Mouse (Mus musculus) liver, embryonic 11.5 days (tissue): ENCODE results near the gene Usmg5. TPM values are rescaled to one million over a fixed set of nuclear protein-coding genes. Genes with fewer than 3 reads are reported as not detected.

ENCODE experiments used
- ATAC-seq: fragments of 200-750 bp; cut with Nextera tagmentation; replicated peaks from 2 replicates; pipeline ENCODE4 v1.8.0; 2017; ENCODE audit warnings: moderate number of reproducible peaks, mild to moderate bottlenecking, moderate TSS enrichment, moderate library complexity; ENCODE audit not compliant: low FRiP score
- DNase-seq: peaks from one replicate; pipeline ENCODE4 v3.0.0-alpha.2; 2017; ENCODE audit warnings: low spot score
- H3K27ac ChIP-seq: fragments of 300-500 bp; sonication (generic); 2 replicates; pipeline ENCODE4 v1.5.1; 2014; ENCODE audit warnings: mild to moderate bottlenecking, low read depth, low read length, control low read depth
- H3K27me3 ChIP-seq: fragments of 300-500 bp; sonication (generic); replicated peaks from 2 replicates; pipeline ENCODE4 v1.6.1; 2014; ENCODE audit warnings: low read length, mixed read lengths; ENCODE audit not compliant: control insufficient read depth, insufficient read depth
- H3K36me3 ChIP-seq: fragments of 300-500 bp; sonication (generic); 2 replicates; pipeline ENCODE4 v1.6.1; 2014; ENCODE audit warnings: mild to moderate bottlenecking, low read length, moderate library complexity, mixed read lengths; ENCODE audit not compliant: control insufficient read depth, insufficient read depth
- H3K4me1 ChIP-seq: fragments of 300-500 bp; sonication (generic); replicated peaks from 2 replicates; pipeline ENCODE4 v1.6.1; 2014; ENCODE audit warnings: low read length, mixed read lengths; ENCODE audit not compliant: control insufficient read depth, insufficient read depth
- H3K4me2 ChIP-seq: fragments of 300-500 bp; sonication (generic); 2 replicates; pipeline ENCODE4 v1.6.1; 2014; ENCODE audit warnings: mild to moderate bottlenecking, control low read depth, moderate library complexity
- H3K4me3 ChIP-seq: fragments of 300-500 bp; sonication (generic); 2 replicates; pipeline ENCODE4 v1.5.1; 2014; ENCODE audit warnings: low read depth, low read length, control low read depth
- H3K9ac ChIP-seq: fragments of 300-500 bp; sonication (generic); 2 replicates; pipeline ENCODE4 v1.6.1; 2014; ENCODE audit warnings: low read depth, low read length, control low read depth
- H3K9me3 ChIP-seq: fragments of 300-500 bp; sonication (generic); 2 replicates; pipeline ENCODE4 v1.6.1; 2016; ENCODE audit warnings: low read length, inconsistent platforms, mixed read lengths; ENCODE audit not compliant: control insufficient read depth
- WGBS: fragments of 180-500 bp; shearing (Covaris S2); extraction: QIAGEN DNeasy Blood & Tissue Kit; methylation state at CpG from one replicate; pipeline ENCODE4 v1.1.7; 2014; 5-methylcytosine and 5-hydroxymethylcytosine counted together
- polyA plus RNA-seq: library from polyadenylated mRNA; unstranded; fragments of >200 nt; fragmentation: Nextera tagmentation; extraction: Ambion mirVana; gene quantifications from 2 replicates; pipeline ENCODE4 v1.2.1, GENCODE M21; 2014

Usmg5 gene
- polyA plus RNA-seq, 1 experiment from 2014 or later = 1,215 TPM

GRCm38 (mm10) chr19:47128835-47129234, 38.4 kb upstream of the Usmg5 start:
- no peaks in the 10 kb centered on the region for H3K27me3 ChIP-seq
- no peak overlapping the region for H3K27ac ChIP-seq
- no peak overlapping the region for H3K9ac ChIP-seq
- no peak overlapping the region for H3K4me2 ChIP-seq
- no peak for ATAC-seq
- WGBS = 89% methylated on average over 11 of the region's 11 CpGs
- peaks cover 8% of the 10 kb centered on the region for H3K4me1 ChIP-seq
- no peaks in the 10 kb centered on the region for H3K9me3 ChIP-seq
- H3K36me3 ChIP-seq = peaks cover 57% of the 10 kb centered on the region
- H3K4me3 ChIP-seq = no peak overlapping the region
- no peak for DNase-seq

GRCm38 (mm10) chr19:47128164-47128563, 37.7 kb upstream of the Usmg5 start:
- Histone ChIP-seq H3K9me3 (no peaks in the 10 kb centered on the region), H3K4me3 (no peak overlapping the region), H3K27me3 (no peaks in the 10 kb centered on the region), H3K4me2 (no peak overlapping the region), H3K36me3 (peaks cover 57% of the 10 kb centered on the region), H3K4me1 (peaks cover 7% of the 10 kb centered on the region), H3K9ac (no peak overlapping the region), H3K27ac (no peak overlapping the region)
- WGBS = 96% methylated on average over 10 of the region's 10 CpGs
- no peak for ATAC-seq
- no peak for DNase-seq

GRCm38 (mm10) chr19:47122802-47123201, 32.4 kb upstream of the Usmg5 start:
- Histone ChIP-seq H3K36me3 (peaks cover 36% of the 10 kb centered on the region), H3K9ac (no peak overlapping the region), H3K4me2 (no peak overlapping the region), H3K9me3 (no peaks in the 10 kb centered on the region), H3K27ac (no peak overlapping the region), H3K4me1 (no peaks in the 10 kb centered on the region), H3K4me3 (no peak overlapping the region), H3K27me3 (no peaks in the 10 kb centered on the region)
- DNase-seq = no peak
- ATAC-seq = no peak
- WGBS = 23% methylated on average over 2 of the region's 2 CpGs

- no peak for ATAC-seq
- Histone ChIP-seq H3K4me3 (no peak overlapping the region), H3K4me1 (no peaks in the 10 kb centered on the region), H3K9me3 (no peaks in the 10 kb centered on the region), H3K27me3 (no peaks in the 10 kb centered on the region), H3K27ac (no peak overlapping the region), H3K4me2 (no peak overlapping the region), H3K36me3 (peaks cover 28% of the 10 kb centered on the region), H3K9ac (no peak overlapping the region)
- WGBS = 44% methylated on average over 4 of the region's 4 CpGs
- DNase-seq = no peak
These were observed 30.6 kb upstream of the Usmg5 start for GRCm38 (mm10) chr19:47121054-47121453.

- Histone ChIP-seq H3K4me3 (no peak overlapping the region), H3K36me3 (peaks cover 33% of the 10 kb centered on the region)
- no peak for ATAC-seq
These were observed 28.2 kb upstream of the Usmg5 start for GRCm38 (mm10) chr19:47118634-47119033.

GRCm38 (mm10) chr19:47104641-47105271, 14.3 kb upstream of the Usmg5 start:
- no peak overlapping the region for H3K4me2 ChIP-seq
- no peaks in the 10 kb centered on the region for H3K4me1 ChIP-seq
- H3K36me3 ChIP-seq = peaks cover 74% of the 10 kb centered on the region
- H3K27me3 ChIP-seq = no peaks in the 10 kb centered on the region
- no peak overlapping the region for H3K4me3 ChIP-seq
- H3K9me3 ChIP-seq = no peaks in the 10 kb centered on the region
- ATAC-seq = no peak
- no peak for DNase-seq
- no peak overlapping the region for H3K9ac ChIP-seq
- WGBS = 92% methylated on average over 9 of the region's 9 CpGs
- H3K27ac ChIP-seq = no peak overlapping the region

More at GRCm38 (mm10) chr19:47118634-47119033, 28.2 kb upstream of the Usmg5 start:
- Histone ChIP-seq H3K27me3 (no peaks in the 10 kb centered on the region), H3K4me2 (no peak overlapping the region), H3K9me3 (no peaks in the 10 kb centered on the region), H3K27ac (no peak overlapping the region), H3K9ac (no peak overlapping the region), H3K4me1 (no peaks in the 10 kb centered on the region)
- no peak for DNase-seq
- 82% methylated on average over 2 of the region's 2 CpGs for WGBS

GRCm38 (mm10) chr19:47101080-47101479, 10.6 kb upstream of the Usmg5 start:
- Histone ChIP-seq H3K4me3 (no peak overlapping the region), H3K4me1 (no peaks in the 10 kb centered on the region), H3K9me3 (no peaks in the 10 kb centered on the region), H3K36me3 (peaks cover 67% of the 10 kb centered on the region), H3K27me3 (no peaks in the 10 kb centered on the region), H3K4me2 (no peak overlapping the region), H3K27ac (no peak overlapping the region), H3K9ac (no peak overlapping the region)
- 81% methylated on average over 5 of the region's 5 CpGs for WGBS
- DNase-seq (no peak), ATAC-seq (no peak)

- Histone ChIP-seq H3K4me3 (peak overlapping the region; percentile 87), H3K4me1 (peaks cover 15% of the 10 kb centered on the region), H3K9me3 (no peaks in the 10 kb centered on the region), H3K36me3 (peaks cover 20% of the 10 kb centered on the region; the same call in 1 of the 2 replicates), H3K27ac (peak overlapping the region; percentile 67; the same call in 1 of the 2 replicates), H3K4me2 (peak overlapping the region; percentile 93), H3K27me3 (no peaks in the 10 kb centered on the region), H3K9ac (peak overlapping the region; percentile 89)
- peak; percentile 58 for ATAC-seq
- no peak for DNase-seq
- WGBS = 1% methylated on average over 36 of the region's 36 CpGs
These were observed 525 bp downstream of the Usmg5 start for GRCm38 (mm10) chr19:47089718-47090525.
